Mouse (Mus musculus): ENCODE measurements at regions not wholly inside any gene's neighbourhood (a gene's known extent, or its start where the extent isn't known, plus 50 kb on each side); places are given as distances from the start of the nearest gene placed in this dataset.

- TF ChIP-seq CTCF (IDR thresholded peaks at IDR 0.05; ENCODE audit: control insufficient read depth, insufficient read depth, insufficient read length): no peak
- TF ChIP-seq MYOG (IDR thresholded peaks at IDR 0.05; ENCODE audit: control insufficient read depth, extremely low read depth, insufficient read length): no peak
- no peak for TF ChIP-seq MAX (IDR thresholded peaks at IDR 0.05)
- no peak for TF ChIP-seq MYOD1 (IDR thresholded peaks at IDR 0.05; ENCODE audit: control insufficient read depth, insufficient read length, low read depth)
- TF ChIP-seq FOSL1 (IDR thresholded peaks at IDR 0.05; ENCODE audit: insufficient read depth, low read length, poor library complexity, severe bottlenecking): no peak
- TF ChIP-seq CEBPB (IDR thresholded peaks at IDR 0.05; ENCODE audit: low read depth): no peak
- TF ChIP-seq USF1 (IDR thresholded peaks at IDR 0.05; ENCODE audit: low read depth): no peak
Measured at GRCm38 (mm10) chr2:124763650-124764049, 304.3 kb upstream of the Slc24a5 start.
